Mouse (Mus musculus) liver, adult 2 months (tissue): ENCODE results near the gene Ccar1.

Experiments used
- CTCF ChIP-seq: fragments of 200-500 bp; IDR thresholded peaks from 2 replicates; pipeline ENCODE4 v1.5.1; 2011; ENCODE audit warnings: low read depth, low read length, control low read depth
- POLR2A ChIP-seq: fragments of 200-500 bp; IDR thresholded peaks from 2 replicates; pipeline ENCODE4 v1.6.1; 2011; ENCODE audit warnings: low read length, control low read depth; ENCODE audit not compliant: insufficient read depth; ENCODE audit errors: extremely low read depth

- no peak for TF ChIP-seq CTCF
- TF ChIP-seq POLR2A: no peak
Observed at GRCm38 (mm10) chr10:62803296-62803695, 11.2 kb upstream of the Ccar1 start.
